Mouse (Mus musculus): ENCODE measurements at regions not wholly inside any gene's neighbourhood (a gene's known extent, or its start where the extent isn't known, plus 50 kb on each side); places are given as distances from the start of the nearest gene placed in this dataset.

DNA sequence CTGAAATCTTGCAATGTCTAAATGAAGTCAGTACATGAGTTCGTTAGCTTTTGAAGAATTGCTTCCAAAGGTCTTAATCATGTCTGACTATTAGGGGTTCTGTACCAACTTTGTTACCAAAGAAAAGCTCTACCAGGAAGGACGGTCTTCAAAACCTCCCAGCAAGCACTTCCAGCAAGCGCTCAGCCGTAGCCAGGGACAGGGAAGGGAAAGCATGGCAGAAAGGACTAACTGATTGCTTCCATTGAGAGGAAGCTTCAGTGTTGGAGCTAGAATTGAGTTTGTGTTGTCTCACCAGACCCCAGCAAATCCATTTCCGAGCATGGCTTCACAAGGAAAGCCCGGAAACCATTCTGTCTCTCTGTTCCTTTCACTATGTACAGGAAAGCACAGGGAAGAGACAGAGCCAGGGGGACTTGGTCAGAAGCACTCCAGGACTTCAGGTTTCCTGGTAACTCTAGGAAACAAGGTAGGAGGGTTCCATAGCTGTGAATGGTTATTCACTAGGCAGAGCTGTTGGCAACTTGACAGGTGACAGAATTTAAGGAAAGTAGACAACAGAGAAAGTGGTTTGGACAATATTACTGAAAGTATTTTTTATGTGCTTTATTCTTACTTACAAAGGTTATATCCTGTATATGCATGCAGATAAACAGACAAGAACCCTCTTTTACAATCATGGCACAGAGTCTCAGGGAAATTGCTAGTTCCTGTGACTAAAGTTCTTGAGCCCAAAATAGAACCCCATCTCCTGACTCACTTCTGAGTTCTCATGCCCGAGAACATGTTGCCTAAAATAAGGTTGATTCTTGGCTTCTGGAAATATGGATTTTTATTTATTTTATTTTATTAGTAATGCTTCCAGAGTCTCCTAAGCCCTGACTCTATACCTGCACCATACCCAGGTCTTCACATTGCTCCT lies 151.5 kb upstream of the Dnajc19 start:
- DNase-seq (ENCODE audit: low spot score): no peak

DNA sequence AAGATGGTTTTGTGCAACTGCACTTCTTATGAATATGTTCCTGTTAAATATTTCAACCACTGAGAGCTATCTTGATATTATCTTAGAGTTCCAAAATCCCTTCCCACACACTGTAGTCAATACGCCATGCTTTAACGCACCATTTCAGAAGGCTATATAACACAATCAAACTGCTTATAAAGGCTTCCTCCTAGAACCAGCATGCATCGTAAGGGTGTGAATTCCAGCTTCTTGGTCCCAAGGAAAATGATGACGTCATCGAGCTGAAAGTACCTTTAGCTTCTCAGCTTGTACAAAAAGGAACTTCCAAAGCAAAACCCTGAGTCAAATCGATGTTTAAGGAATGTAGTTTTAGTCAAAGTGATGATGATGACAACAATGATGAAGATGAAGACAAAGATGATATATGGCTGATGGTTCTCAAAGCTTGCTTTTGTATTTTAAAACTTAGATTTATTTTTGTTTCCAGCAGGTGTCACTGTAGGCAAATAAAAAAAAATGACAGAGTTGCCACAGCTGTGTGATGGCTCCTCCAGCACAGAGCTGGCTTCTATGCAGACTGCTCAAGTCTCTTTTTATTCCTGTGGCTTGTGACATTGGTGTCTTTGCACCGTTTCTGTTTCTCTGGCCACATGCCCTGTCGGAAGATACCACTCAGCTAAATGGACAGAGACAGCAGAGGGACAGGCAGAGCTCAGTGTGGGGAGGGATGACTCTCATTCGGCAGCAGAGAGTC lies 150.6 kb upstream of the Dnajc19 start:
- DNase-seq (ENCODE audit: low spot score): no peak

DNA sequence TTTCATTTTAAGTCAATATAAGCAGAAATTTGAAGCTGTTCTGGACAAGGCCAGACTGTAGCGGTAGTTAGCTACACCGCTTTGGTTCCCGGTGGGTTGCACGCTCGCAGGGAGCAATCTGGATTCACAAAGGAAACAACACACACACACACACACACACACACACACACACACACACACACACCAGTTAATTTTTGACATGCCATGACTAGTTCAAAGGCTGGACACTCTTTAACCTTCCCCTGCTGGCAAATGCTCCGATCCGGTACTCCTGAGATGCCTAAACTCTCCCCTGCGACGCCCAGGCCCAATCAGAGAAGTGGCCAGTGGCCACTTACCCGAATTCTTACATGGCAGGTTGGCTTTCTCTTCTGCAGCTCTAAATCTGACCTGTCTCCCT lies 141.2 kb upstream of the Dnajc19 start:
- DNase-seq (ENCODE audit: low spot score): no peak

- DNase-seq (ENCODE audit: low spot score): no peak
These were observed 138.7 kb upstream of the Dnajc19 start for GRCm38 (mm10) chr3:34219741-34220310.

DNA sequence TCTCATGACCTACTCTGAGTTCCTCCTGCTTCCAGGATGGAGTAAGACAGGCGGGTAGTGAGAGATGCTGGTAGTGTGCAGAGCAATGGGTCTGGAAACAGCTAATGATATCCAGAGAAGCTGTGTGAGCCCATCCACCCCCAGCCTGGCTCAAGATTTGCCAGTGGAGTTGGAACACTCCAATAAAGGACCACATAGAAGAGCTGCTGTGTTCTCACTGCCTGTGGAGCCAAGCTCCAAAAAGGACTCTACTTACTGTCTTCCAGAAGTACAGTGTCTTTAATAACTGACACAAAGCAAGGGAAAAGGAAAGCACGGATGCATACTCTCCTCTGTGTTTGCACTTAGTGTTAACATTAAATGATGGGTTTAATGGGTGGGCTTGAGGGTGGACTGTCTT lies 138.0 kb upstream of the Dnajc19 start:
- DNase-seq (ENCODE audit: low spot score): no peak

DNA sequence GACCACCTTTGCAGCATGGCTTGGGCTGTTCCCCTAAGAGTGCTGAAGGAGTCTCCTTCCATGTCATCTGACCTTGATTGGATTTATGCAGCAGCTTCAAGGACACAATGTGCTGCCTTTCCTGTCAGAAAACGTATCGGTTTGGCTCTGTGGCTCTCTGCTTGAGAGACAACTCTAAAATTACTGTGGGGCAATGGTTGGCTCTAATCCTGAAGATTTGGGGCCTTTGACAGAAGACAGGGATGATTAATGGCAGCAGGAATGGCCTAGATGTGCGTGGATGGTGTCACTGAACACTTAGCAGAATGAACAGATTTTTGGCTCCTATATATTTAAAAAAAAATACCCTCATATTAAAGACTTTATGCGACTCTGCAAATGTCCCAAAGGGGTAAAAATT lies 136.8 kb upstream of the Dnajc19 start:
- DNase-seq (ENCODE audit: low spot score): no peak

DNA sequence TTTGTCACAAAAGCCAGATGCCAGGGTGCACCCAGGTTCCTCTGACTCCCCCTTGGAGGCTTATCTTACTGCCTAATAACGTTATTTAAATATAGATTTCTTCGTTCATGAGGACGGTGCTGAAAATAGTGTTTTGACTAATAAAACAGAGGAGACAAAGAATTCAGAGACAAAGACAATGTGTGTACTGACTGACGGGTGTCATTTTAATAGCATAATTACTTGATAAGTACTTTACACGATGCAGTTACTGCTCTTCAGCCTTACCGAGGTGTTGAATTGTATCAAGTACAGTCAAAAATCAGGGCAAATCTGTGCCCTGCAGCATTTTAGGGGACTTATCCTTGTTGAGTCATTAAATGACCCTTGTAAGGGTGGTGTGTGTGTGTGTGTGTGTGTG lies 133.1 kb upstream of the Dnajc19 start:
- DNase-seq (ENCODE audit: low spot score): no peak

- no peak for DNase-seq (ENCODE audit: low spot score)
These were observed 125.3 kb upstream of the Dnajc19 start for GRCm38 (mm10) chr3:34206454-34206853.

DNA sequence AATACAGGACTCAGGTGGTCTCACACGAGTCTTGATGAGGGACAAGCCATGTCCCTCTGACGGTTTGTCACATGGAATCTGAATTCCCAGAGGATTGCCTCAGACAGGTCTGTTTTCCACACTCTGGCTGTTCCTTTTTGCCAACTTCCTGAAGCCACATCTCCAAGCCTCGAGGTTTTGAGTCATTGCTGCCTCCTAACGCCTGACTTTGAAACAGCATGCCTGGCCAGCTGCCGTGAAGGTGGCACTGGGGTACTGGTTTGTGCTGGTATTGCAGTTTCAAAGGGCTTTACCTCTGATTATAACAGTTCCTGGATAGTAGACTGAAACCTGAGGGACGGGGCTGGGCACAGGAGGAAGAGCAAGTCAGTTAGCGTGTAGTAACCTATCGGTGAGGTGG lies 117.1 kb upstream of the Dnajc19 start:
- DNase-seq (ENCODE audit: low spot score): peak; percentile 53

- DNase-seq (ENCODE audit: low spot score): no peak
These were observed 116.0 kb upstream of the Dnajc19 start for GRCm38 (mm10) chr3:34197163-34197455.

GRCm38 (mm10) chr3:34196451-34197162 lies 115.5 kb upstream of the Dnajc19 start:
- no peak for DNase-seq (ENCODE audit: low spot score)

DNA sequence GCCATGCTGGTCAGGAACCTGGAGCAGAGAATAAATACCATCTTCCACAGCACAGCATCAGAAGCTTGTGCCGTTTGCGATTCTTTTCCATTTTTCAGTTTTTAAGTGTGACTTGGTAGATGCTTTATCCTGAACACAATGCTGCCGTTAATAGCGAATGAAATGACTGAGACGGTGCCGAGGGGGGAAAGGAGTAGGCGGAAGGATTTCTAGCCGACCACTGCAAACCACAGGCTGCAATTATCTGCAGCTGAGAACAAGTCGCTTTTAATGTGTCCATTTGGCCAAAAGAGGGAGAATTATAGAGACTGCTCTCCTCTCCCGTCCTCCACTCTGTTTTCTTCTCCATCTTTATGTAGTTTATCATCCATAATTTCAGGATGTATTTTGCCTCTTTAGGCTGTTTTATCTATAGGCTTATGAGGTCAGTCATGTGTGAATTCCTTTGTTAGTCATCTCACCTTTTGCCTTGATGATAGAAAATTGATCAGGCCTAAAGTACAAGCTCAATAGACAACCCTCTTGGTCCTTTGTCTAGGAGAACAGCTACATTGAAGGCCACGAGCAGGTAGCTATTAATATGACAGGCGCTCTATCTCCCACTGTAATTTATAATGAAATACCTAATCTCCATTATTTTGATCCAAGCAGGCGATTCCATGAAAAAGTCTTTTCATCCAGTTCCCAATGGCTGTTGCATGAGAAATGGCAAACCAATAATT lies 114.8 kb upstream of the Dnajc19 start:
- DNase-seq (ENCODE audit: low spot score): no peak

- DNase-seq (ENCODE audit: low spot score): no peak
These were observed 92.4 kb upstream of the Dnajc19 start for GRCm38 (mm10) chr3:34173416-34174097.

- DNase-seq (ENCODE audit: low spot score): no peak
These were observed 91.8 kb upstream of the Dnajc19 start for GRCm38 (mm10) chr3:34172899-34173298.

DNA sequence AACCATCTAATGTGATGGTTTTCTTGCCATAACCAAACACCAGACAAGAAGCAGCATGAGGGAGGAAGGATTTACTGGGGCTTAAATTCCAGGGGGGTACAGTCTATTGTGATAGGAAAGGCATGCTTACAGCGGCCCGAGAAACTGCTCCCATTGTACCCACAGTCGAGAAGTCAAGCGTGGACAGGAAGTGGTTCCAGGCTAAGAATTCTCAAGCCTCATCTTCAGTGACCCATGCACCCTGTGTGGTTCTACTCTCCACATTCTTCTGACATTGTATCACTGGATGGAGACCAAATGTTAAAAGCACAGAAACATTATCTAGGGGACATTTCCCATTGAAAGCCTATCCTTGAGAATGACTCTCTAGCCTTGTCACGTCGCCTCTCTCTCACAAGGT lies 90.8 kb upstream of the Dnajc19 start:
- no peak for DNase-seq (ENCODE audit: low spot score)

DNA sequence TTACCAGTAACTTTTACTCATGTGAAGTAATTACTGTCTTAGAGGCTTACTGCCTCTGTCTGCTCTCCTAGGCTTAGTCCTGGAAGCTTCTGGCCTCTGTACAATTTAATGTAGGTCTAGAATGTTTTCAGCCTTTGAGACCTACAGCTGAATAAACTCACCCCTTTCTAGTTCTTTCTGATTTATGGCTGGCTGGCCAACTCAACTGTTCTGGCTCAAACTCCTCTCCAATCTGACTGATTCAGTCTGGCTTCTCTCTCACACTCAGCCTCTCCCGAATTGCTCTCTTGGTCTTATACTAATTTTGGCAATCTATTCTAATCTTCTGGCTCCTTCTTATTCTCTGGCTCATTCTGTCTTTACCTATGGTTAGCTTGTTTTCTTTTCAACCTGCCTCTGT lies 87.0 kb upstream of the Dnajc19 start:
- DNase-seq (ENCODE audit: low spot score): no peak

DNA sequence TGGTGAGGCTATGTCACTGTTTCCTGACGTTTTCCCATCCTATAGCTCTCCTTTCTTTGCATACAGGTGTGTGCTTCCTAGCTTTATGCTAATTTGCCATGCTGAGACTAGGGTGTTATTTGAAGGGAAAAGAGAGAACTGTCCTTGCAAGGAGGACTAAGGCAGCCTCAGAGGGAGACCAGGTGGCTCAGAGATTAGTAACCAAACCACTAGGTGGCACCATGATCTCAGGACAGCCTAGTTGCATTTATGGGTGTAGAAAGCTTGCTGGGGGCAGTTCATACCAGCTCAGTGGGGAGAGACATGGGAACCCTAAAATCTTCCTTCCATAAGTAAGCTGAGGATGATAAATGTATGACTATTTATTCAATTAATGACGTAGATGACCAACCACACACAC lies 68.9 kb upstream of the Dnajc19 start:
- DNase-seq (ENCODE audit: low spot score): no peak

DNA sequence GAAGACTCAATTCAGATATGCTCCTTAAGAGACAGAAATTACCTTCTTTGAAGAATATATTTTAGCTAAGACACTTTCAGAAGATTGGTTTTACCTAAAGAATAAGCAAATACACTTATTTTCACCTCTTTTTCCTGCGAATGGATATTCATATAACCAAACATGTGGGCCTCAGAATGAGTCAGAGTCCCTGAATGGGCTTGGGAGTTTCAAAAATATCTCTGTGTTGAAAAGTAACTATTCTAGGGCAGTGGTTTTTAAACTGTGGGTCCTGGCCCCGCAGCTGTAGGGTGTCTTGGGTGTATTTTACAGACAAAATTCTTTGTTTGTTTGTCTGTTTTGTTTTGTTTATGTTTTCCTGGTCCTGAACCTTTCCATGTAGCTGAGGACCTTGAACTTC lies 62.5 kb upstream of the Dnajc19 start:
- DNase-seq (ENCODE audit: low spot score): no peak

DNA sequence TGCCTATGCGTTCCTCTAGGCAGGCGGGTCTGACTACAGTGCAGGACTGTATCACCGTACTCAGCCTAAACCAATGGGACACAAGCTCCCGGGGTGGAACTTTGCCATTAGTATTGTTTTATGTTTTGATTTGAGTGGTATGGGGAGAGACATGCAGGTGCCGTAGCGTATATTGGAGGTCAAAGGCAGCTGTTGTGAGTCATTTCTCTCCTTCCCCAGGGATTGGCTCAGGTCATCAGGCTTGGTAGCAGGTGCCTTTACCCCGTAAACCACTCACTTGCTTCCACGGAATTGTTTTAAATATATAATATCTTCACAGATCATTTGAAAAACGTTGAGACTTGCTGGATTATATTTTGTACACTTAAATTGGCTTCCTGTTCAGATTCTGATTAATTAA lies 58.1 kb upstream of the Dnajc19 start:
- DNase-seq (ENCODE audit: low spot score): no peak

DNA sequence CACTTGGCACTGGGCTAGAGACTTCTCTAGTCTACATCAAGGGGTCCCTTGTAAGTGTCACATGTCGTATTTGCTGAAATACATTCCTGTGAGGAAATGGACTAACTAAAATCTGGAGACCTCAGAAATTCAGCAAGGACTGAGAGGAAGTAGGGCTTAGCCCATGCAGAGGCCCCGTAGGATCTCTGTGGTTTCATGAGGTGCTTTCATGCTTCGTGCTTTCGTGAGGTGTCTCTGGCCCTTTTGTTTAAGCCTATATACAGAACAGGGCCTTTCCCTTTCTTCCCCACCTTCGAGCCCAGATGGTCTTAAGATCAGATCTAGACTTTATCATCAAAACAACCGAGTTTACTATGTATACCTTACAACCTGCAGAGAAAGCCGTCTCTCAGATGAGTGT lies 56.9 kb upstream of the Dnajc19 start:
- no peak for DNase-seq (ENCODE audit: low spot score)

DNA sequence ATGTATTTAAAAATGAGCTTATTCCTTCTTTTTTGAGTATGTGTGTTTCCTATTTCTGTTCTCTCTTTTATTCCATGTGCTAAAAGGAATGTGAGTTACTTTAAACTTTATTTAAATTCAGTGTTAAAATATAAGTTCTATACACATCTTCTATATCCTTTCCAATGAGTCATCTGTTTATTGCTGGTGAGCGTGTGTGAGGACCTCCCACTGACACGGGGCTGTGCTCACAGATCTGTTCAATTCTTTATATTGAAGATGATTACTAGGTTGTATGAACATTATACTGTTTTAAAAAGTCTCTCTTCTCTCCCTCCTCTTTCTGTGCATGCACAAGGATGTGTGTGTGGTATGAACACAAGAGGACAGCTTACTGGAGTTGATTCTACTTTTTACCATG lies 55.3 kb upstream of the Dnajc19 start:
- no peak for DNase-seq (ENCODE audit: low spot score)
